Mouse (Mus musculus) mature B cell (primary cell): Measurements from ENCODE around the gene Slc17a2.

Source experiments
- in situ Hi-C: fragments of 300-500 bp; cut with MboI; formaldehyde crosslinking; loops from 2 replicates; pipeline ENCODE4 v1.14.3; 2019

Gene Slc17a2

DNA sequence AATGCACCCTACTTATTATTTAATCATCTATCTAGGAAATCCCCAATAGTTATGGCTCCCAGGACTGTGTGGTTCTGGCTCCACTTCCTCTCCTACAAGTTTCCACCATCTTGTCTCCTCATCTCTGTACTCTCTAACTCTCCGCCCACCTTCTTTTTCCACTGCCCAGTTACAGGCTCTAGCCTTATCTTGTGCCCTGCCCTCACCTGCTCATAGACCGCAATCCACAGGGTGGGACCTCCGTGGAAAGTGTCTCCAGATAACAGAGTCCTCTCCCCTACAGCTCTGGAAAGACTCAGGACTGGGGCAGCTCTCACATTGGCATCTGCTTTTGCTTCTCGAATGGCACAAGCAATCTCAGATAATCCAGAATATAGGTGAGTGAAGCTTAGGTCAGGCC, 27.8 kb upstream of the Slc17a2 start:
- in situ Hi-C loops = loop anchor here (25.0 kb wide), 1 partner anchor 508 kb away; the partner anchor contains the start of gene Carmil1

DNA sequence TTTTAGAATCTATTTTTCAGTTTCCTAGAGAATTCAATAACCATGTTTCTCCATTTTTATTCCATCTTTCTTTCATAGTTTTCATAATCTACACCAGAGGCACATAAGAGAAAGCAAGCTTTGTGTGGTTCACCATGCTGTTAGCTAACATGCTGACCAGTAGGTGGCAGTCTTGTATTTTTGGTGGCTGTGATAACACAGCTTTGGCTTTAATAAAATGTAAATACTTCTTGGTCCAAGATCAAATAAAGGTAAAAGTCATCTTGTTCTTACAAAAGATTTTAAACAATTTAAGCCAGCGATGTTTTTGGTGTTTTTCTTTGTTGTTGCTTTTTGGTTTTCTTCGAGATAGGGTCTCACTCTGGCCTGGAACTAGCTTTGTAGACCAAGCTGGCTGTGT, 14.3 kb upstream of the Slc17a2 start:
- in situ Hi-C loops = loop anchor here (25.0 kb wide), 1 partner anchor 495 kb away; the partner anchor contains the start of gene Carmil1

DNA sequence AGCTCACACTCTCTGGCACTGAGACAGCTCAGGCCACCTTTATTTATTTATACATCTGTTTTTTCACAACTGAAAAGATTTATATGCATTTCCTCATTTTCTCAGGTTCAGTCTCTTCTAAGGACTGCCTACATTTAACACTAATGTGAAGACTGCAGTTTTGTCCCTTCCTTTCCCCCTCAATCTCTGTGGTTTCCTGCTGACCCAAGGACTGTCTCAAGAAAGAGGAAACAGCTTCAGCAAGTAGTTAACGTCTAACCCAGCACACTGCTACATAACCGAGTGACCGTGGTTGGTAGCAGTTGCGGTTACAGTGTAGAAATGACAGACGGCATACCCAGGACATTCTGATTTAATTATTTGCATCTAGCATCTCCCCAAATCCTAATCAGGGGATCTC, 7.4 kb upstream of the Slc17a2 start:
- in situ Hi-C loops = loop anchor here (25.0 kb wide), 1 partner anchor 488 kb away; the partner anchor contains the start of gene Carmil1

GRCm38 (mm10) chr13:23804532-23804931, 2.3 kb upstream of the Slc17a2 start:
- in situ Hi-C loops = no loop called here

DNA sequence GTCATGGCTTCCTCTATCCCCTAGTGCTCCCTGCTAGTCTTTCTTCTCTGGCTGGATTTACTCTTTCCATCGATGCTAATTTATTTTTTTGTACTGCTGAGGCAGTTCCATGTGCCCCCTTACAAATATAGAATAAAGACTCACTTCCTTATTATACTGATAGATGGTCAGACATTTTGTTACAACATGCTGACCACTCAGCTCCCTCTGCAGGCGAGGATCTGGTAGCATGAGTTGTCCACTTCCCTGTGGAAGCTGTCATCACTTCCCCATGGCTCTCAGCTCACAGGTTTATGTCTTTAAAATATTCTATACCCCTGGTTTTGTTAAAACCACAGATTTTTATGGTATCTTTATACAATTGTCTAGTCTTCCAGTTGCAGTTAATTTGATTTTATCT, 9.4 kb downstream of the Slc17a2 start:
- in situ Hi-C loops = no loop called here

DNA sequence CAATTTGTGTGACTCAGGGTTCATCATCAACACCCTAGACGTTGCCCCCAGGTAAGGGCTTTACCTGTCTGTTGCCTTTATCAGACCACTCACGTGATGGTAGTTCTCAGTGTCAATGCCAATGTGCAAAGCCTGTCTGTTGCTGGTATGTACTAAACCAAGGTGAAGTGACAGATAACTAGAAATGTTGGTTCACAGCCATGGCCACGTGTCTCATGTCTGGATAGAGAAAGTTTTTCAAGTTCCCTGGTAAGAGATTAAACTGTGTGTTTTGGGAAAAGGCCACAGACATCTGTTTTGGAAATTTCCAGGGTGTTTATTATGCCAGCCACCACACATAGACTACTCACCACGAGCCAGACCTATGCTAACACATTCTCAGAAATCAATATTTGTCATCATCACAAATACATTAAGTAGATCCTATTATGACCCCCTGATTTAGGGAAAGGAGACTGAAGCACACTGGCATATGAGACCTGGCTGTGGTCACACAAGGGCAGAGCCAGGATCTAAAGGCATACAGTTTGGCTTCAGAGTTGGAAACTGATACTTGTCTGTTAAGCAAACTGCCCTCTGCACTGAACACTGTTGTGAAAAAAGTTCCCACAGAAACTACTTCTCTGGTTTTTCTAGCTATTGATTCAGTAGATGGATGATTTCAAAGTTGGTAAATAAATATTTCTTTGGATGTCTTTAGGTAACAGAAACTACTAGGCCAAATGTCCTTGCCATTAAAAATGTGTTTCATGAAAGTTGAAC, 13.6 kb downstream of the Slc17a2 start:
- in situ Hi-C loops = no loop called here

GRCm38 (mm10) chr13:23822213-23822612, 15.4 kb downstream of the Slc17a2 start:
- in situ Hi-C loops = no loop called here

- in situ Hi-C loops = no loop called here
Observed at GRCm38 (mm10) chr13:23826606-23827005, 19.8 kb downstream of the Slc17a2 start.

GRCm38 (mm10) chr13:23833053-23833452, 26.3 kb downstream of the Slc17a2 start:
- in situ Hi-C loops = loop anchor here (10.0 kb wide), 1 partner anchor 122 kb away; no protein-coding TSS in a partner anchor

DNA sequence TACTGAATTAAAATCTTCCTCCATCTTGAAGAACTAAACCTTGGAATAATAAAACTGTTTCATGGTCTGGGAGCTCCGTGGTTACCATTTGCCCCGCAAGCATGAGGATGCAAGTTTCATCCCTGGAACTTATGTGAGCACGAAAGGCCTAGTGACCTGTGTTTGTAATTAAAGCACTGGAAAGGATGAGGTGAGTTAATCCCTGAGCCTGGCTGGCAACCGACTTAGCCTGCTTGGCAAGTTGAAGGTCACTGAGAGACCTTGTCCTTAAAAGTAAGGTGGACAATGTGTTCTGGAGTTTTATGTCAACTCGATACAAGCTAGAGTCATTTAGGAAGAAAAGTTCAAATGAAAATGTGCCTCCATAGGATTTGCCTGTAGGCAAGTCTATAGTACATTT, 28.0 kb downstream of the Slc17a2 start:
- in situ Hi-C loops = loop anchor here (10.0 kb wide), 1 partner anchor 120 kb away; no protein-coding TSS in a partner anchor

GRCm38 (mm10) chr13:23836630-23837029, 29.8 kb downstream of the Slc17a2 start:
- in situ Hi-C loops = loop anchor here (10.0 kb wide), 1 partner anchor 118 kb away; no protein-coding TSS in a partner anchor

GRCm38 (mm10) chr13:23839308-23839707, 32.5 kb downstream of the Slc17a2 start, which contains the start of gene Slc17a3:
TSS of gene Slc17a3 (plus strand) at chr13:23839434.
- in situ Hi-C loops = loop anchor here (10.0 kb wide), 1 partner anchor 115 kb away; no protein-coding TSS in a partner anchor

DNA sequence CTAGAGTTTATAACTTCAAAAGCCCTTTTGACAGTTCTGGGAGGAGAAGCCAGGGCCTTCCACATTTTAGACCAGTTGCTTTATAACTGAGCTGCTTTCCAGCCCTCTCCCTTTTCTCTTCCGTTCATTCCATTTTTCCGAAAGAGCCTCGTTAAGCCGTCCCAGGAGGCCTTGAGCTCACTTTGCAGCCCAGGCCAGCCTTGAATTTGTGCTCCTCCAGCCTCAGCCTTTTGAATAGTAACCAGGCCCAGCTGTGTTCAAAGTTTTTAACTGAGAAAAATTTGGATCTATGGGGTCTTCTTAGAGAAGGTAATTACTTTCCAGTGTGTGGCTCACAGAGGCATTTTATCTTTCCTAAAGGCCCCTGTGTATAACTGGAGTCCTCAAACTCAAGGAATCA, 39.1 kb downstream of the Slc17a2 start:
- in situ Hi-C loops = no loop called here

GRCm38 (mm10) chr13:23849299-23849698, 42.5 kb downstream of the Slc17a2 start:
- in situ Hi-C loops = no loop called here

- in situ Hi-C loops = no loop called here
Observed at GRCm38 (mm10) chr13:23856401-23856800, 49.6 kb downstream of the Slc17a2 start.

DNA sequence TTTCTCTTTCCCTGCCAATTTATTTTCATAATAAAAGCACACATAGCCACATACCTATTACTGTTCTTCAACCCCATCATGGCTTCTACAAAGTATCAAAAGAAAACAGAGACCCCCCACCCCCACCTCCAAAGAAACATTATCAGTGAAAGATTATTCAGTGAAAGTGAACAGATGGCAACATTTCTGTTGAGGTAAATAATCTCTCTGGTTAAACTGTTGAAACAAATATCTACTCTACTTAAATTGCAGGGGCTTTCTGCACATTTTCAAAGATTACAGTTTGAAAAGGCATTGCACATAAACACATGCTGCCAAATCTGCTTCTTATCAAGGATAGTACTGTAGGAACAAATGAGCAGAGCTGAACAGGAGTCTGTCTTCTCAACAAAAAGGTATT, 55.0 kb downstream of the Slc17a2 start:
- in situ Hi-C loops = no loop called here

- in situ Hi-C loops = no loop called here
Observed at GRCm38 (mm10) chr13:23864711-23865110, 57.9 kb downstream of the Slc17a2 start.

DNA sequence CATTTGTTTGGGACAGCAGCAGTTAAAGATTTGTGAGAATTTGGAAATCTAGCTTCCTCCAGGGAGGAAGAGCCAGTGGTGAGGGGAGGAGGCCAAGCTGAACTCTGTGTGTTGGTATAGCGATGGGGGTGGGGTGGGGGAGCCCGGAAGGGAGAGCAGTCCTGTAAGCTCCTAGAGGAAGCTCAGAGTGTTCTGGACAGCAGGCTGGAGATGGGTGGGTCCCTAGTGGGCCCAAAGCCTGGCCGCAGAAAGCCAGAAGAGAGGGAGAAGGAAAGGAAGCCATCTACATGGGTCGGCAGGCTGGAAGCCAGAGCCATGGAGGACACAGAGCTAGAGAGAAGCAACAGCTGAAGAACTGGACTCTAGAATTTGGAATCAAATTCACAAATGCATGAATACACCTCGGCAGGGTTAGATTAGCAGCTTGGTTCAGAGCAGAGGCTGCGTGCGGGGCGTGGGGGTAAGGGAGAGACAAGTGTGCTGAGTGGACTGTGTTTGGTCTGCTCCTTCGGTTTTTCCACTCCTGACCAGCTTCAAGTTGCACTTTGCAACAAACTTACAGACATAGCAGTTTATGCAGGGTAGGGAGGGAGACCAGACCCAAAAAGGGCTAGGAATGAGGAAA, 59.4 kb downstream of the Slc17a2 start:
- in situ Hi-C loops = no loop called here

GRCm38 (mm10) chr13:23867000-23867399, 60.2 kb downstream of the Slc17a2 start:
- in situ Hi-C loops = no loop called here

DNA sequence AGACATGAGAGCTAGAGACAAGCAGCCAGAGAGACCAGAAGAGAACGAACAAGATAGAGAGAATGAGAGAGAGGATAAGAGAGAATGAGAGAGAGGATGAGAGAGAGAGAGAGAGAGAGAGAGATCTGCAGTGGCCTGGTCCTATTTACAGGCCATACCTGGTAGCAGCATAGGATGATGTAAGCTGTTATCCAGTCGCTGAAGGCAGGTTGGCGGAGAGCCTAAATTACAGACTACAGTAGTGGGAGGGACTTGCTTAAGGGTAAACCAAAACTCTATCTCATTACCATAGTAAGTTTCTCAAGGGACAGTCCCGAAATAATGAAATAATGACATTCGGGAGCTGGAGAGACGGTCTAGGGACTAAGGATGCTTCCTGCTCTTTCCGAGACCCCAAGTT, 60.6 kb downstream of the Slc17a2 start, which contains the start of gene Slc17a1:
Gene Slc17a1, plus strand, starts transcription at position 346 of the 400 bp plus-strand sequence.
- in situ Hi-C loops = no loop called here

GRCm38 (mm10) chr13:23868790-23869533, 62.2 kb downstream of the Slc17a2 start:
- in situ Hi-C loops = no loop called here

- in situ Hi-C loops = no loop called here
Observed at GRCm38 (mm10) chr13:23869996-23870395, 63.2 kb downstream of the Slc17a2 start.
